Mouse (Mus musculus) CD8-positive naive resting alpha-beta T cell, adult 2 months (primary cell): ENCODE results near the gene Pla2g16.

ENCODE experiments used
- DNase-seq, 2 experiments: peaks; one replicate each; pipeline ENCODE4 v3.0.0; 2022; ENCODE audit warnings: low read depth in 2 of 2, low spot score in 2 of 2

Pla2g16 gene

GRCm38 (mm10) chr19:7563676-7564075, 6.4 kb downstream of the Pla2g16 start:
- no peak for DNase-seq

- DNase-seq = no peak
Measured at GRCm38 (mm10) chr19:7564457-7564856, 7.2 kb downstream of the Pla2g16 start.

DNA sequence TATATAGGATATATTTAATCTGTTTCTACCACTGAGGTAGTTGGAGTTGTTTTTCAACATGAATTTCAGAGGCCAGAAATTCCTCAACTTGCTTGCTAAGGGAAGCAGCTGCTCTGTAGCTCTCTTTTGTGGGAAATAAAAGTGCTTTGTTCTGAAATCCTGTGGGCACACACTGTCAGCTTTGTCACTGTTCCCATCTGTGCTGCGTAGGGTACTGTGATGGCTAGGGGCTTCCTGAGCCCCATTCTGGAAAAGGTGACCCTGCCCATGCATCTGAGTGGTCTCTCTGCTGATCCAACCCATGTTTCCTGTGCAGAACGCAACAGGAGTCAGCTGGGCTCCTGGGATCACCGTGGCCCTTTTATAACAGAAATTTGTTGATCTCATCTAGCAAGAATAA, 9.6 kb downstream of the Pla2g16 start:
- no peak for DNase-seq

DNA sequence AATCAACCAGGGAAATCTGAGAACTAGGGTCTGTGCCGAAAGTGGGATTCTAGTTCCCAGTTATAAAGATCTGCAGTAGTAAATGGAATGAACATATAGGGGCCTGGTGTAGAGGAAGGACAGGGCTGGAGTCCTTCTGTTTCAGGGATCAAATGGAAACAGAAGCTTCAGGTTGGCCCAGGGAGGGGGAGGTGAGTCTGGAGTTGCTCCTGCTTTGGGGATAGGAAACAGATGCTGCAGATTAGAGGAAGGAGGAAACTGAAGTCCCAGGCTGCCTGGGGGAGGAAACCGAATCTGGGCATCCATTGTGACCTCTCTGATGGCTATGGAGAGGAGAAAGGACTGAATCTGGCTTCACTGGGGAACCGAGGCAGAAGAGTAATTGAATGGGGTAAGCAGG, 11.1 kb downstream of the Pla2g16 start:
- DNase-seq = no peak

- no peak for DNase-seq
Measured at GRCm38 (mm10) chr19:7569650-7570049, 12.4 kb downstream of the Pla2g16 start.

DNA sequence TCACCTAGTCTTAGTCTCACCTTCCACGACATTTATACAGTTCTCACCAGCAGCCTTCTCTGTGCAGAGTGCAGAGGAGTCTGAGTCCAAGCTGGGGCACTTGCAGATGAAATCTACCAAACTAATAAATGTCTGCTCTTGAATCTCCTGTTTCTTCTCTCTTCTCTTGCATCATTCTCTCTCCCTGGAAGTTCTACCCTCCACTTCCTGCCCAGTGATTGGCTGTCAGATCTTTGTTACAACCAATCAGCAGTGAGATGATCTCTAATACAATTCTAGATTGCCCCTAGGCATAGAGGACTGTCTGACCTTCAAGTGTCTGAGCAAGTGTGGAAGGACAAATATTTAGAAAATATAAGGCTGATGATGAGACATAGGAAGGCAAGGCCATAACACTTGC, 18.9 kb downstream of the Pla2g16 start:
- no peak for DNase-seq

DNA sequence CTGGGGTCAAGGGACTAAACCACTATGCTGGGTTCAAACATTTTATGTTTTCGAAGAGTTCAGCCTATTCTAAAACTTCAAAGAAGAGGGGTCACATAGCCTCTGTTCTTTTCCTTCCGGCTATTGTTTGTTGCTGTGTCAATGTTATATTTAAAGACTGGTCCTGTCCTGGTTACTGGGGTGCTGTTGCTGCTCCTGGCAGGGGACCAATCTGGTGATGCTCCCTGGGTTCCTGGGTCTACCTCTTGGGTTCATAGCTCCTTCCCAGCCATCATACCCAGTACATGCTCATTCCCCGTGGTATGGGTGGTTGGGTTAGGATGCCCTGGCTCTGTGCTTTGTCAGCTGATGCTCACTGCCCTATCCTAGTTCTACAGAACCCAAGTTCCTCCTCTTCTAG, 20.5 kb downstream of the Pla2g16 start:
- no peak for DNase-seq

DNA sequence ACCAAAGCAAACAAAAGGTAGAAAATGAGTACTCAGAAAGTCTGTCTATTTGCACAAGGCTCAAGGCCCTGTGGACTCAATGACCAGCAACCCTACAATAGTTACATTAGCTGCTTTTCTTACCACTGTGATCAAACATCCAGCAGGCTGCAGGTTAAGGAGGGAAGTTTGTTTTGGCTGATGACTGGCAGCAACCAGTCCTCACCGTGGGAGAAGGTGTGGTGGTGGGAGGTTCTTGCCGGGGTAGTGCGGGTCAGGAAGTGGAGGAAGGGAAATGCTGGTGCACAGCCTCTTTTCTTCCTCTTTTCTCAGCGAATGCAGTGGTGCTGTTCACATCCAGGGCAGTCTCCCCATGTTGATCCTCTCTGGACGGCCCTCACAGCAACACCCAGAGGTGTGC, 23.8 kb downstream of the Pla2g16 start:
- DNase-seq = no peak

GRCm38 (mm10) chr19:7583101-7583500, 25.8 kb downstream of the Pla2g16 start:
- no peak for DNase-seq

DNA sequence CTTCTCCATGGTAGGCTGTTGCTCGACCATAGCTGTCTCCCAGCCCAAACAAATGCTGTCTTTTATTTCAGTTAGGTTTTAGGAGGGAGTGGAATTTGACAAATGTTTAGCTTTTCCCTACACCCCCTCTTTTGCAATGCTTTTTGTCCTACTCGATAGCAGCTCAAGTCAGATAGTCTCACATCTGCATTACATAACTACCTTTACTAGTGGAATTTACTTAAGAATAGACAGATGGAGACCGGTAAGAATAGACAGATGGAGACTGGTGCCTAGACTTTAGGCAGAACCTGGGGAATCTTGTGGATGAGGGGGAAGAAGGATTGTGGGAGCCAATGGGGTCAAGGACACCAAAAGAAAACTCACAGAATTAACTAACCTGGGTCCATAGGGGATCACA, 26.3 kb downstream of the Pla2g16 start:
- no peak for DNase-seq

- DNase-seq = no peak
Measured at GRCm38 (mm10) chr19:7585279-7585678, 28.0 kb downstream of the Pla2g16 start.

- no peak for DNase-seq
Measured at GRCm38 (mm10) chr19:7585764-7586163, 28.5 kb downstream of the Pla2g16 start.

- DNase-seq = no peak
Measured at GRCm38 (mm10) chr19:7590795-7591194, 33.5 kb downstream of the Pla2g16 start.

GRCm38 (mm10) chr19:7592018-7592417, 34.8 kb downstream of the Pla2g16 start:
- no peak for DNase-seq

DNA sequence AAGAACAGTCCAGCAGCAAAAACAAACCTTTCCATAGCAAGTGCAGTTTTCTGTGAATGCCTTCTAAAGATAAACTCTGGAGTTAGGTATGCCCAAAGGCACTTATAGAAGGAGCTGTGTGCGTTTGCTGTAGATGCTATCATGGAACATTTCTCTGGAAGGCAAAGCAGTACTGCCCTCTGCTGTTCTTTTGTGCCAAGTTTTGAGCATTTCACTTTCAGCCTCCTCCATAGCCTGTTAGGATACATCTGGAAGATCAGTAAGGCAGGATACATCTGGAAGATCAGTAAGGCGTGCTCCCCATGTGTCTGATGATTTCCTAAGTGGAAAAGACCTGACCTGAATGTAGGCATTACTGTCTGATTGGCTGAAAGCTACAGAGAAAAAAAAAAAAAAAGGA, 38.3 kb downstream of the Pla2g16 start:
- no peak for DNase-seq

GRCm38 (mm10) chr19:7598481-7598880, 41.2 kb downstream of the Pla2g16 start:
- no peak for DNase-seq

DNA sequence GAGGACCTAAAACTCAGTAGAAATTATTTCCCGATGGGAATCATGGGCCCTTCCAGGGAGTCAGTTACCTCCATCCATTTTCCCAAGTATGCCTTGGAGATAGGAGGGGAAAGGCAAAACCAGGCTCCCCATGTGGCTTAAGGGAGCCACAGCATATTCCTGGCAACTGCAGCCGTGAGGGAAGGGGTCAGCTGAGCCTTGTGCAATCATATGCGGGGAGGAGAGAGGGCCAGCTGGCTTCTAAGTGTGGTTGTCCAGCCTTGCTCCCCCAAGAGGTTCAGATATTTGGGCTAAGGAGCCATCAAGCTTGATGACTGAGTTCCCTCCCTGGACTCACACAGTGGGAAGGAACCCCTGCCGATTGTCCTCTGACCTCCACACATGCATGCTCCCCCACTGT, 44.3 kb downstream of the Pla2g16 start:
- DNase-seq = no peak

DNA sequence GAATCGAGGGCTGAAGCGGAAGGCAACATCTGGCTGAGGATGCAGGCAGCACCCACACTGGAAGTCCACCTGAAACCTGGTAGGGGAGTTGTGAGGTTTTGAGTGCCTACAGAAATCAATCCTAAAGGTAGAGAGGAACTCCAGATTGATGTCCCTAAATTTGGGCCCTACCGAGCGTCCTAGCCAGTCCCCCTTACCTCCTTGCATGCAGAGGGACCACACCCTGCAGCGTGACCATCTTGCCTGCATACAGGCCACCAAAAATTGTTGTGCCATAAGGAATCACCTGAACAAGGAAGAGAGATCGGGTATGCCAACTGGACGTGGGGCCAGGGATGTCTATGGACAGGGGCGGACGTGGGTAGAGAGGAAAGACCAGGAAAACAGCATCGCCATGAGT, 46.8 kb downstream of the Pla2g16 start:
- no peak for DNase-seq

- DNase-seq = no peak
Measured at GRCm38 (mm10) chr19:7605013-7605412, 47.8 kb downstream of the Pla2g16 start.

GRCm38 (mm10) chr19:7605930-7606783, 48.9 kb downstream of the Pla2g16 start:
- no peak for DNase-seq

- DNase-seq = no peak
Measured at GRCm38 (mm10) chr19:7606801-7607689, 49.8 kb downstream of the Pla2g16 start, which contains the start of gene Lgals12. TSS of gene Lgals12 (minus strand) at chr19:7607193.

DNA sequence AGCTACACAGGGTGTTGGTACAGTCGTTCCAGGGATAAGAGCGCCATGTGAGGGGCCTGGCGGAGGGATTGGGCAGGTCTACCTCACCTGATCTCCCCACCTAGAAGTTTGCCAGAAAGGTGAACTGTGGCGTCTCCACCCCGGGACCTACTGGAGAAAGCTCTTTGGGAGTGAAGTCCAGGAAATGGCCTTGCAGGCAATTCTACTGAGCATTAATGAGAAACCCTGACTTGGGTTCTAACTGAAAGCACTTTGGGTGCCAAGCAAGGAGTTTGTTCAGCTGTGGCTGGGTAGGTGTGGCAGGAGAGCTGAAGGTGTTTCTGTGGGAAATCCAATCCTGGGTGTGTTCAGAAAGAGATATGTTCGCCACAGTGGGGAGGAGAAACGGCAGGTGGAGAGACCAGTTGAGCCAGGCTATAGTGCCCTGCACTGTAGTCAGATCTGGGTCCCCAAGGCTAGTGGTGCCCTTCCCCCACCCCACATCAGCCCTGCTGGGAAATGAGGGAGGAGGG, 50.5 kb downstream of the Pla2g16 start:
- DNase-seq = no peak
